Mouse (Mus musculus) forebrain, embryonic 16.5 days (tissue): Measurements from ENCODE around the gene Zgpat. TPM values are rescaled to one million over a fixed set of nuclear protein-coding genes. Genes with fewer than 3 reads are reported as not detected.

Experiments
- ATAC-seq: fragments of 200-750 bp; cut with Nextera tagmentation; 2 replicates; pipeline ENCODE4 v1.8.0; 2017; ENCODE audit warnings: mild to moderate bottlenecking, moderate library complexity
- H3K27ac ChIP-seq: fragments of 300-500 bp; sonication (generic); 2 replicates; pipeline ENCODE4 v1.5.1; 2014; ENCODE audit warnings: low read length, control low read depth
- H3K27me3 ChIP-seq: fragments of 300-500 bp; sonication (generic); replicated peaks from 2 replicates; pipeline ENCODE4 v1.6.1; 2014; ENCODE audit warnings: low read length; ENCODE audit not compliant: control insufficient read depth, insufficient read depth
- H3K36me3 ChIP-seq: fragments of 300-500 bp; sonication (generic); 2 replicates; pipeline ENCODE4 v1.6.1; 2014; ENCODE audit not compliant: control insufficient read depth, insufficient read depth
- H3K4me1 ChIP-seq: fragments of 300-500 bp; sonication (generic); replicated peaks from 2 replicates; pipeline ENCODE4 v1.6.1; 2014; ENCODE audit warnings: low read length; ENCODE audit not compliant: control insufficient read depth, insufficient read depth
- H3K4me2 ChIP-seq: fragments of 300-500 bp; sonication (generic); 2 replicates; pipeline ENCODE4 v1.6.1; 2014; ENCODE audit warnings: mild to moderate bottlenecking, low read length, control low read depth
- H3K4me3 ChIP-seq: fragments of 300-500 bp; sonication (generic); replicated peaks from 2 replicates; pipeline ENCODE4 v1.5.1; 2014; ENCODE audit warnings: mild to moderate bottlenecking, low read length, control low read depth
- H3K9ac ChIP-seq: fragments of 300-500 bp; sonication (generic); replicated peaks from 2 replicates; pipeline ENCODE4 v1.6.1; 2014; ENCODE audit warnings: low read depth, low read length, control low read depth
- H3K9me3 ChIP-seq: fragments of 300-500 bp; sonication (generic); 2 replicates; pipeline ENCODE4 v1.6.1; 2016; ENCODE audit warnings: low read length; ENCODE audit not compliant: control insufficient read depth
- WGBS: fragments of 180-500 bp; shearing (Covaris S2); extraction: QIAGEN DNeasy Blood & Tissue Kit; methylation state at CpG from one replicate; pipeline ENCODE4 v1.1.7; 2014; 5-methylcytosine and 5-hydroxymethylcytosine counted together
- polyA plus RNA-seq: library from polyadenylated mRNA; unstranded; fragments of >200 nt; fragmentation: Nextera tagmentation; extraction: Ambion mirVana; gene quantifications from 2 replicates; pipeline ENCODE4 v1.2.1, GENCODE M21; 2015

Gene Zgpat
- polyA plus RNA-seq, 1 experiment from 2014 or later = 91.5 TPM

GRCm38 (mm10) chr2:181392600-181393213, 28.0 kb downstream of the Zgpat start:
- no peaks in the 10 kb centered on the region for H3K36me3 ChIP-seq
- ATAC-seq = peak; percentile 86
- H3K4me1 ChIP-seq = no peaks in the 10 kb centered on the region
- WGBS = 35% methylated on average over 4 of the region's 4 CpGs
- no peak overlapping the region for H3K4me2 ChIP-seq
- no peak overlapping the region for H3K27ac ChIP-seq
- no peak overlapping the region for H3K4me3 ChIP-seq
- no peaks in the 10 kb centered on the region for H3K27me3 ChIP-seq
- no peak overlapping the region for H3K9ac ChIP-seq
- no peaks in the 10 kb centered on the region for H3K9me3 ChIP-seq

GRCm38 (mm10) chr2:181394086-181394485, 29.4 kb downstream of the Zgpat start:
- WGBS = 96% methylated on average over 3 of the region's 3 CpGs
- H3K36me3 ChIP-seq = no peaks in the 10 kb centered on the region
- no peaks in the 10 kb centered on the region for H3K9me3 ChIP-seq
- no peak overlapping the region for H3K9ac ChIP-seq
- H3K27ac ChIP-seq = no peak overlapping the region
- ATAC-seq = no peak
- H3K4me3 ChIP-seq = no peak overlapping the region
- H3K4me2 ChIP-seq = no peak overlapping the region
- no peaks in the 10 kb centered on the region for H3K4me1 ChIP-seq
- H3K27me3 ChIP-seq = no peaks in the 10 kb centered on the region

GRCm38 (mm10) chr2:181397207-181397761, 32.6 kb downstream of the Zgpat start:
- Histone ChIP-seq H3K36me3 (no peaks in the 10 kb centered on the region), H3K27ac (no peak overlapping the region), H3K9me3 (no peaks in the 10 kb centered on the region), H3K4me2 (no peak overlapping the region), H3K4me1 (no peaks in the 10 kb centered on the region), H3K9ac (no peak overlapping the region), H3K27me3 (no peaks in the 10 kb centered on the region), H3K4me3 (no peak overlapping the region)
- ATAC-seq = no peak
- WGBS = 49% methylated on average over 5 of the region's 5 CpGs

- H3K4me3 ChIP-seq = no peak overlapping the region
- no peaks in the 10 kb centered on the region for H3K36me3 ChIP-seq
- no peak for ATAC-seq
- no peaks in the 10 kb centered on the region for H3K27me3 ChIP-seq
- no peak overlapping the region for H3K9ac ChIP-seq
- 23% methylated on average over 1 of the region's 1 CpGs for WGBS
- H3K4me2 ChIP-seq = no peak overlapping the region
- H3K9me3 ChIP-seq = no peaks in the 10 kb centered on the region
- H3K27ac ChIP-seq = no peak overlapping the region
- no peaks in the 10 kb centered on the region for H3K4me1 ChIP-seq
Observed at GRCm38 (mm10) chr2:181401497-181401896, 36.8 kb downstream of the Zgpat start.

GRCm38 (mm10) chr2:181403722-181404121, 39.0 kb downstream of the Zgpat start:
- Histone ChIP-seq H3K4me1 (no peaks in the 10 kb centered on the region), H3K4me2 (no peak overlapping the region), H3K27me3 (no peaks in the 10 kb centered on the region), H3K9ac (no peak overlapping the region), H3K9me3 (no peaks in the 10 kb centered on the region), H3K4me3 (no peak overlapping the region), H3K36me3 (no peaks in the 10 kb centered on the region), H3K27ac (no peak overlapping the region)
- WGBS = 93% methylated on average over 3 of the region's 3 CpGs
- no peak for ATAC-seq

- Histone ChIP-seq H3K9ac (no peak overlapping the region), H3K27ac (no peak overlapping the region), H3K9me3 (no peaks in the 10 kb centered on the region), H3K27me3 (no peaks in the 10 kb centered on the region), H3K36me3 (no peaks in the 10 kb centered on the region; the same call in 1 of the 2 replicates), H3K4me3 (no peak overlapping the region), H3K4me1 (0 out of 2 replicates have a peak, but pooled peaks cover 3% of the 10 kb centered on the region), H3K4me2 (no peak overlapping the region)
- ATAC-seq = no peak
- WGBS = 85% methylated on average over 7 of the region's 7 CpGs
Observed at GRCm38 (mm10) chr2:181409643-181410042, 44.9 kb downstream of the Zgpat start.

- Histone ChIP-seq H3K36me3 (no peaks in the 10 kb centered on the region; the same call in 1 of the 2 replicates), H3K4me2 (no peak overlapping the region), H3K4me3 (no peak overlapping the region), H3K9ac (no peak overlapping the region), H3K4me1 (0 out of 2 replicates have a peak, but pooled peaks cover 3% of the 10 kb centered on the region), H3K9me3 (no peaks in the 10 kb centered on the region), H3K27me3 (no peaks in the 10 kb centered on the region), H3K27ac (no peak overlapping the region)
- WGBS = 30% methylated on average over 4 of the region's 4 CpGs
- ATAC-seq = no peak
Observed at GRCm38 (mm10) chr2:181410760-181411473, 46.2 kb downstream of the Zgpat start.

- Histone ChIP-seq H3K27ac (no peak overlapping the region), H3K4me3 (no peak overlapping the region), H3K36me3 (no peaks in the 10 kb centered on the region; the same call in 1 of the 2 replicates), H3K9ac (no peak overlapping the region), H3K27me3 (no peaks in the 10 kb centered on the region), H3K9me3 (no peaks in the 10 kb centered on the region), H3K4me1 (0 out of 2 replicates have a peak, but pooled peaks cover 3% of the 10 kb centered on the region), H3K4me2 (no peak overlapping the region)
- no peak for ATAC-seq
- 57% methylated on average over 2 of the region's 2 CpGs for WGBS
Observed at GRCm38 (mm10) chr2:181413141-181413540, 48.4 kb downstream of the Zgpat start.

- H3K9me3 ChIP-seq = no peaks in the 10 kb centered on the region
- no peak overlapping the region for H3K9ac ChIP-seq
- H3K27me3 ChIP-seq = no peaks in the 10 kb centered on the region
- ATAC-seq = no peak
- H3K4me2 ChIP-seq = no peak overlapping the region
- WGBS = 50% methylated on average over 3 of the region's 3 CpGs
- H3K4me3 ChIP-seq = no peak overlapping the region
- no peak overlapping the region for H3K27ac ChIP-seq
- H3K36me3 ChIP-seq = no peaks in the 10 kb centered on the region; the same call in 1 of the 2 replicates
- peaks cover 2% of the 10 kb centered on the region; the same call in 1 of the 2 replicates for H3K4me1 ChIP-seq
Observed at GRCm38 (mm10) chr2:181415945-181416344, 51.2 kb downstream of the Zgpat start.
